Mouse (Mus musculus) megakaryocyte, embryonic 14.5 days (primary cell): ENCODE results near the gene Olfr1053. TPM values are rescaled to one million over a fixed set of nuclear protein-coding genes. Genes with fewer than 3 reads are reported as not detected.
"Not testable (repeated sequence)": the region's sequence is repeated elsewhere in the genome, so short reads cannot be mapped to it uniquely, and the experiment has no call there.

Experiments used
- H3K27me3 ChIP-seq: replicated peaks from 2 replicates; pipeline ENCODE3; 2012; ENCODE audit warnings: inconsistent platforms
- H3K36me3 ChIP-seq: replicated peaks from 2 replicates; pipeline ENCODE3; 2012; ENCODE audit warnings: low read length, inconsistent platforms, mixed read lengths
- H3K4me1 ChIP-seq: 2 replicates; pipeline ENCODE4 v1.6.1; 2012; ENCODE audit warnings: inconsistent platforms
- H3K4me3 ChIP-seq: replicated peaks from 2 replicates; pipeline ENCODE3; 2012; ENCODE audit warnings: moderate library complexity, mild to moderate bottlenecking, inconsistent platforms
- H3K9me3 ChIP-seq: 2 replicates; pipeline ENCODE4 v1.6.1; 2012; ENCODE audit warnings: inconsistent platforms
- FLI1 ChIP-seq: IDR thresholded peaks from 2 replicates; pipeline ENCODE4 v1.6.1; 2012; ENCODE audit warnings: low read length, inconsistent platforms, mixed read lengths
- GATA1 ChIP-seq: IDR thresholded peaks from 3 replicates; pipeline ENCODE4 v1.6.1; 2012; ENCODE audit warnings: mixed read lengths, low read length, inconsistent platforms, borderline replicate concordance
- polyA plus RNA-seq: library from polyadenylated mRNA; stranded (reverse); fragments of >175 nt; gene quantifications from 2 replicates; pipeline ENCODE4 v1.2.3, GENCODE M21; 2012; ENCODE audit warnings: low replicate concordance; ENCODE audit not compliant: insufficient read depth

Gene Olfr1053
- polyA plus RNA-seq: not detected in 2 replicates

DNA sequence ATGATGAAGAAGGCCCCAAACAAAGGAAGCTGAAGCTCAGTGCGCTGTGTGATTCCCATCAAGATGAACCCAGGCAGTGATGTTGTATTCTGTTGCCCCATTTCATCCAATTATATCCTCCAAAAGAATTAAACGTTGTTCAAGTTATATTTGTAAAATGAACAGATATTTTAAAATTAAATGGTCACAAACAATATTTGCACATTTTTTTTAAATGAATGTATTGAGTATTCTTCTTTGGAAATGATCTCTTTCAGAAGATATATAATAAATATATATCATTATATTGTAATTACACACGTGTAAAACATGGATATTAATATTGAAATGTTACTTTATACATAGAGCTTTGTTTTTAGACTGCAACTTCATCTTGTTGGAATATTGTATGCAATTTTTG is at the start of gene Olfr1053:
TSS of gene Olfr1053 (minus strand) at position 101 of the 400 bp plus-strand sequence.
- no peak for TF ChIP-seq FLI1
- no peak for TF ChIP-seq GATA1
- H3K9me3 ChIP-seq: no peaks in the 10 kb centered on the region
- H3K4me3 ChIP-seq: no peak within 1 kb of the TSS
- H3K27me3 ChIP-seq: no peaks in the 10 kb centered on the region
- no peaks in the 10 kb centered on the region for H3K36me3 ChIP-seq
- no peaks in the 10 kb centered on the region for H3K4me1 ChIP-seq

DNA sequence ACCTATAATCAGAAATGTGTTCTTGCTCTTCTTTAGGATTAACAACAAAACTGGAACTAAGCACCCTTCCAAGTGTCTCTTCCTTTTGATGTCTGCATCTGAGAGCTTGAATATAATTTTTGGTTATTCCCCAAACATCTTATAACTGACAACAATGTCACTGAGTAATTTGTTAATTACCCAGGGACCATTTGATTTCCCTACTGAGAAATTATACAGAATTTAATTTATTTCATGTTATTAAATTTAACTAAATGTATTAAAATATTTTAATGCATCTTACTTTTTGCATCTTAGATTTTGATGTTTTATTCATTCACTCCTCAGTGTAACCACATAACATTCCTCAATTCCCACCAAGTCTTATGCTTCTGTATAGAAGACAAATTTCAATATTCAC is 47.3 kb upstream of the Olfr1053 start, which contains the start of gene Olfr1056:
TSS of gene Olfr1056 (minus strand) at position 101 of the 400 bp plus-strand sequence.
- H3K27me3 ChIP-seq: no peaks in the 10 kb centered on the region
- no peak within 1 kb of the TSS for H3K4me3 ChIP-seq
- H3K4me1 ChIP-seq: no peaks in the 10 kb centered on the region
- no peaks in the 10 kb centered on the region for H3K36me3 ChIP-seq
- TF ChIP-seq FLI1 (no peak), GATA1 (no peak)
- H3K9me3 ChIP-seq: peaks cover 3% of the 10 kb centered on the region; the same call in 1 of the 2 replicates

DNA sequence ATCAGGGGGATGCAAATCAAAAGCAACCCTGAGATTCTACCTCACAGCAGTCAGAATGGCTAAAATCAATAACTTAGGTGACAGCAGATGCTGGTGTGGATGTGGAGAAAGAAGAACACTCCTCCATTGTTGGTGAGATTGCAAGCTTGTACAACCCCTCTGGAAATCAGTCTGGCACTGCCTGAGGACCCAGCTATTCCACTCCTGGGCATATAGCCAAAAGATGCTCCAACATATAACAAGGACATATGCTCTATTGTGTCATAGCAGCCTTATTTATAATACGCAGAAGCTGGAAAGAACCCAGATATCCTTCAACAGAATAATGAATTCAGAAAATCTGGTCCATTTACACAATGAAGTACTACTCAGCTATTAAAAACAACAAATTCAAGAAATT is 36.7 kb upstream of the Olfr1053 start:
- H3K36me3 ChIP-seq, H3K4me1 ChIP-seq, H3K4me3 ChIP-seq, H3K27me3 ChIP-seq, H3K9me3 ChIP-seq: not testable (repeated sequence)

DNA sequence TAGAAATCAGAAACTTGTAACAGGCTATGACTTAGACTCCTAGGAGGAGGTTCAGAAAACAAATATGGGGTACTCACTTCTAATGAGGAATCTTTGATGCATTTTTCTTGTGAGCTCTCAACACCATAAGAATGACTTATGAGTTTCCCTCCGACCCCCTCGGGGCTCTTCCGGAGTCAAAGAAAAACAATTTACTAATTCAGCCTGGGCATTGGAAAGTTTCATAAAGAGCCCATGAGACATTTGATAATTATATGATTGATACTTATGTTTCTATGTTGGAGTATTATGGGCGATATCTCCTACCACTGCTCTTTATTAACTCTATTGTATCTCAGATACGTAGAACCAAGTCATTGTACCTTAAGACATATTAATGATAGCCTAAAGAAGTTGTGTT is 35.1 kb upstream of the Olfr1053 start, which contains the start of gene Olfr1055:
TSS of gene Olfr1055 (minus strand) at position 101 of the 400 bp plus-strand sequence.
- no peaks in the 10 kb centered on the region for H3K4me1 ChIP-seq
- TF ChIP-seq GATA1 (no peak), FLI1 (no peak)
- no peaks in the 10 kb centered on the region for H3K36me3 ChIP-seq
- H3K27me3 ChIP-seq: no peaks in the 10 kb centered on the region
- no peaks in the 10 kb centered on the region for H3K9me3 ChIP-seq
- H3K4me3 ChIP-seq: no peak within 1 kb of the TSS

DNA sequence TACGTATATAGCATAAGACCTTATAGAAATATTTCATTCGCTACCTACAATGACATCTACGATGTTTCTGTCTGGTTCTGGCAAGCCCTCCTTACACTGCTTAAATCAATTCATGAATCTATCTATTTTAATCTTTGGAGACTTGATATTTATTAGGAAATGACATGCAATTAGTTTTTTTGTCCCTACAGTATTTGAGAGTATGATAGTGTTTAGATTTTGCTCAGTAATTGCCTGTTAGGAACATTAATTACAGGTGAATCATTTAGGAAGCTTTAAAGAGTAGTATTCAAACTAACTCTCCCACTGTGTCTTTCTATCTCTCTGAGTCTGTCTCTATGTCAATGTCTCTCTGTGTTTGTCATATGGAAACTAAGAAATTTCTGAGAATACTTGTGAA is 20.2 kb upstream of the Olfr1053 start, which contains the start of gene Olfr1054:
TSS of gene Olfr1054 (minus strand) at position 101 of the 400 bp plus-strand sequence.
- no peak within 1 kb of the TSS for H3K4me3 ChIP-seq
- TF ChIP-seq GATA1: no peak
- no peak for TF ChIP-seq FLI1
- no peaks in the 10 kb centered on the region for H3K36me3 ChIP-seq
- H3K27me3 ChIP-seq: no peaks in the 10 kb centered on the region
- H3K9me3 ChIP-seq: no peaks in the 10 kb centered on the region
- no peaks in the 10 kb centered on the region for H3K4me1 ChIP-seq

DNA sequence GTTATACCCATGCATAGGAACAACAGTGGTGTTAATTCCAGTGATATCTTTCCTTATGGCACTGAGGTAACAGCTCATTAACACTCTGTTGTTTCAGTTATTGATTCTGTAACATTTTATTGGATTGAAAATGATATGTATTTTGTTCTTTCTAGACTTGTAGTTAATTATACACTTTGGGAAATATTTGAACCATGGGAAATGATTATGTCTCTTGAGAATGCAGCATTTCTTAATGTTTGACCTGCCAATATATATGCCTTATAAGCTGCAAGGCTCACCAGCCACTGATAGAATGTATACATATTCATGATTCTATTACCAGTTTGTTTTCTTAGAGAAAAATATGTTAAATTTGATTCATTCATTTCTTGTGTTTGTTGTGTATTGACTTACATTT is 22.9 kb downstream of the Olfr1053 start, which contains the start of gene Olfr1052:
TSS of gene Olfr1052 (plus strand) at position 301 of the 400 bp plus-strand sequence.
- Histone ChIP-seq H3K36me3 (no peaks in the 10 kb centered on the region), H3K4me3 (no peak within 1 kb of the TSS), H3K4me1 (no peaks in the 10 kb centered on the region)

DNA sequence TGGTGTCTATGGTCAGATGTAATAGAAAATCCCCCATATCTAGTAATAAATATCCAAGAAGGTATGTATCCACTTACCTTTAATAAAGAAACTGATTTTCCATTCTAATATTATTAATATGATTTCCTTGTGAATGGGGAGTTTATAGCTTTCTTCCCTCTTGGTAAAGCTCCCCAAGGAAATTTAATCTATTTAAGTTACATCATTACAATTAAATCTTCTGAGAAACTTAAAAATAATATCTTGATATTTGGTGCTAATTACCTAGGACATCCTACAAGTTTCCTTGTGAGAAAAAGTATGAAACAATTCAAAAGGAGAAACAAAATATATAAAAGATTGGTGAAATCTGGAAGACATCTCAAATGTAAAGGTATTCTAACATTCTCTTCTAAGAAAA is 36.1 kb downstream of the Olfr1053 start, which contains the start of gene Olfr1051:
TSS of gene Olfr1051 (minus strand) at position 101 of the 400 bp plus-strand sequence.
- H3K4me3 ChIP-seq, H3K9me3 ChIP-seq, H3K36me3 ChIP-seq, H3K27me3 ChIP-seq, H3K4me1 ChIP-seq: not testable (repeated sequence)

More for the DNA sequence above, 22.9 kb downstream of the Olfr1053 start, which contains the start of gene Olfr1052:
- Histone ChIP-seq H3K9me3 (no peaks in the 10 kb centered on the region), H3K27me3 (no peaks in the 10 kb centered on the region)
- TF ChIP-seq FLI1: no peak
- no peak for TF ChIP-seq GATA1

Other genes starting within 250 kb of the Olfr1053 start
- not detected in 2 replicates for gene Olfr1036, start 241.3 kb downstream of the Olfr1053 start, polyA plus RNA-seq
- not detected in 2 replicates for gene Olfr1037, start 227.9 kb downstream of the Olfr1053 start, polyA plus RNA-seq
- gene Olfr1039, start 179.4 kb downstream of the Olfr1053 start, polyA plus RNA-seq: not detected in 2 replicates
- not detected in 2 replicates for gene Olfr1040, start 168.6 kb downstream of the Olfr1053 start, polyA plus RNA-seq
- not detected in 2 replicates for gene Olfr1042, start 153.4 kb downstream of the Olfr1053 start, polyA plus RNA-seq
- gene Olfr1043, start 147.8 kb downstream of the Olfr1053 start, polyA plus RNA-seq: not detected in 2 replicates
- not detected in 2 replicates for gene Olfr1044, start 137.5 kb downstream of the Olfr1053 start, polyA plus RNA-seq
- not detected in 2 replicates for gene Olfr52, start 129.6 kb downstream of the Olfr1053 start, polyA plus RNA-seq
- not detected in 2 replicates for gene Olfr1045, start 112.3 kb downstream of the Olfr1053 start, polyA plus RNA-seq
- not detected in 2 replicates for gene Olfr1046, start 96.0 kb downstream of the Olfr1053 start, polyA plus RNA-seq
- not detected in 2 replicates for gene Olfr1047, start 83.9 kb downstream of the Olfr1053 start, polyA plus RNA-seq
- gene Olfr1048, start 75.0 kb downstream of the Olfr1053 start, polyA plus RNA-seq: not detected in 2 replicates
- gene Olfr1049, start 57.0 kb downstream of the Olfr1053 start, polyA plus RNA-seq: not detected in 2 replicates
- gene Olfr1051, start 36.2 kb downstream of the Olfr1053 start, polyA plus RNA-seq: not detected in 2 replicates
- not detected in 2 replicates for gene Olfr1052, start 22.8 kb downstream of the Olfr1053 start, polyA plus RNA-seq
- gene Olfr1054, start 20.1 kb upstream of the Olfr1053 start, polyA plus RNA-seq: not detected in 2 replicates
- not detected in 2 replicates for gene Olfr1055, start 35.0 kb upstream of the Olfr1053 start, polyA plus RNA-seq
- not detected in 2 replicates for gene Olfr1056, start 47.2 kb upstream of the Olfr1053 start, polyA plus RNA-seq
- gene Olfr1057, start 63.1 kb upstream of the Olfr1053 start, polyA plus RNA-seq: not detected in 2 replicates
- not detected in 2 replicates for gene Olfr1058, start 73.3 kb upstream of the Olfr1053 start, polyA plus RNA-seq
- not detected in 2 replicates for gene Olfr1061, start 98.8 kb upstream of the Olfr1053 start, polyA plus RNA-seq
- gene Olfr1062, start 111.5 kb upstream of the Olfr1053 start, polyA plus RNA-seq: not detected in 2 replicates
- gene Olfr1065, start 135.3 kb upstream of the Olfr1053 start, polyA plus RNA-seq: not detected in 2 replicates
- not detected in 2 replicates for gene Olfr1066, start 141.0 kb upstream of the Olfr1053 start, polyA plus RNA-seq
- not detected in 2 replicates for gene Olfr228, start 172.1 kb upstream of the Olfr1053 start, polyA plus RNA-seq
- not detected in 2 replicates for gene Olfr1076, start 193.2 kb upstream of the Olfr1053 start, polyA plus RNA-seq
- gene Olfr1079, start 227.2 kb upstream of the Olfr1053 start, polyA plus RNA-seq: not detected in 2 replicates
- not detected in 2 replicates for gene Olfr1080, start 243.0 kb upstream of the Olfr1053 start, polyA plus RNA-seq